Mouse (Mus musculus) ZHBTc4 (cell line): Measurements from ENCODE around the gene Slc35b2.
A peak's percentile ranks its signal among the peaks of the same experiment; 100 is the strongest.

ENCODE experiments used
- DNase-seq: peaks from one replicate; pipeline ENCODE4 v3.0.0-alpha.2; 2011; ENCODE audit warnings: low read depth, low spot score

Gene Slc35b2

GRCm38 (mm10) chr17:45564531-45565084, 934 bp downstream of the Slc35b2 start:
- peak; percentile 69 for DNase-seq

- DNase-seq = peak; percentile 72
Observed at GRCm38 (mm10) chr17:45565103-45565502, 1.4 kb downstream of the Slc35b2 start.

GRCm38 (mm10) chr17:45566031-45566359, 2.3 kb downstream of the Slc35b2 start:
- DNase-seq = no peak

GRCm38 (mm10) chr17:45566360-45567161, 2.9 kb downstream of the Slc35b2 start:
- peak; percentile 76 for DNase-seq

- peak; percentile 75 for DNase-seq
Observed at GRCm38 (mm10) chr17:45567162-45567601, 3.5 kb downstream of the Slc35b2 start.

GRCm38 (mm10) chr17:45568990-45569389, 5.3 kb downstream of the Slc35b2 start:
- peak; percentile 28 for DNase-seq

GRCm38 (mm10) chr17:45569999-45570398, 6.3 kb downstream of the Slc35b2 start:
- DNase-seq = peak; percentile 57

GRCm38 (mm10) chr17:45572103-45573086, 8.7 kb downstream of the Slc35b2 start:
- DNase-seq = peak; percentile 96

GRCm38 (mm10) chr17:45573087-45573779, 9.6 kb downstream of the Slc35b2 start, which contains the start of gene Hsp90ab1:
Hsp90ab1 (minus strand) TSS chr17:45573271.
- peak; percentile 98 for DNase-seq

- DNase-seq = peak; percentile 98
Observed at GRCm38 (mm10) chr17:45573780-45574123, 10.1 kb downstream of the Slc35b2 start.

- DNase-seq = peak; percentile 85
Observed at GRCm38 (mm10) chr17:45574129-45574761, 10.6 kb downstream of the Slc35b2 start.

- no peak for DNase-seq
Observed at GRCm38 (mm10) chr17:45575123-45575897, 11.6 kb downstream of the Slc35b2 start.

GRCm38 (mm10) chr17:45578242-45578641, 14.6 kb downstream of the Slc35b2 start:
- no peak for DNase-seq

- DNase-seq = peak; percentile 77
Observed at GRCm38 (mm10) chr17:45578843-45579242, 15.2 kb downstream of the Slc35b2 start.

- DNase-seq = peak; percentile 71
Observed at GRCm38 (mm10) chr17:45579554-45579953, 15.9 kb downstream of the Slc35b2 start.

GRCm38 (mm10) chr17:45580958-45581477, 17.3 kb downstream of the Slc35b2 start:
- peak; percentile 45 for DNase-seq

GRCm38 (mm10) chr17:45581567-45581983, 17.9 kb downstream of the Slc35b2 start:
- DNase-seq = peak; percentile 86

GRCm38 (mm10) chr17:45582188-45582587, 18.5 kb downstream of the Slc35b2 start:
- no peak for DNase-seq

GRCm38 (mm10) chr17:45582715-45583355, 19.2 kb downstream of the Slc35b2 start:
- peak; percentile 82 for DNase-seq
